Mouse (Mus musculus) neural tube, embryonic 12.5 days (tissue): ENCODE results near the gene Fbn1. TPM values are rescaled to one million over a fixed set of nuclear protein-coding genes. Genes with fewer than 3 reads are reported as not detected.

ENCODE experiments used
- ATAC-seq: fragments of 200-750 bp; cut with Nextera tagmentation; 2 replicates; pipeline ENCODE4 v1.8.0; 2017; ENCODE audit warnings: low read depth, mild to moderate bottlenecking, moderate TSS enrichment, moderate library complexity; ENCODE audit not compliant: low FRiP score
- H3K27ac ChIP-seq: fragments of 300-500 bp; sonication (generic); 2 replicates; pipeline ENCODE4 v1.5.1; 2016
- H3K27me3 ChIP-seq: fragments of 300-500 bp; sonication (generic); replicated peaks from 2 replicates; pipeline ENCODE4 v1.6.1; 2016; ENCODE audit warnings: mild to moderate bottlenecking
- H3K36me3 ChIP-seq: fragments of 300-500 bp; sonication (generic); 2 replicates; pipeline ENCODE4 v1.6.1; 2016; ENCODE audit warnings: mild to moderate bottlenecking
- H3K4me1 ChIP-seq: fragments of 300-500 bp; sonication (generic); 2 replicates; pipeline ENCODE4 v1.6.1; 2016
- H3K4me2 ChIP-seq: fragments of 300-500 bp; sonication (generic); replicated peaks from 2 replicates; pipeline ENCODE4 v1.6.1; 2016; ENCODE audit warnings: mild to moderate bottlenecking
- H3K4me3 ChIP-seq: fragments of 300-500 bp; sonication (generic); 2 replicates; pipeline ENCODE4 v1.5.1; 2016
- H3K9ac ChIP-seq: fragments of 300-500 bp; sonication (generic); 2 replicates; pipeline ENCODE4 v1.6.1; 2016; ENCODE audit warnings: mild to moderate bottlenecking
- H3K9me3 ChIP-seq: fragments of 300-500 bp; sonication (generic); 2 replicates; pipeline ENCODE4 v1.6.1; 2016; ENCODE audit warnings: mild to moderate bottlenecking
- WGBS: fragments of 180-500 bp; shearing (Covaris S2); methylation state at CpG from one replicate; pipeline ENCODE4 v1.1.7; 2016; 5-methylcytosine and 5-hydroxymethylcytosine counted together
- polyA plus RNA-seq: library from polyadenylated mRNA; unstranded; fragments of >200 nt; fragmentation: Nextera tagmentation; extraction: Ambion mirVana; gene quantifications from 2 replicates; pipeline ENCODE4 v1.2.1, GENCODE M21; 2016

The Fbn1 gene
- polyA plus RNA-seq, 1 experiment from 2014 or later: 6.8 TPM

- Histone ChIP-seq H3K4me2 (no peak overlapping the region), H3K36me3 (no peaks in the 10 kb centered on the region), H3K4me1 (no peaks in the 10 kb centered on the region), H3K4me3 (no peak overlapping the region), H3K27me3 (no peaks in the 10 kb centered on the region), H3K9me3 (no peaks in the 10 kb centered on the region), H3K9ac (no peak overlapping the region), H3K27ac (no peak overlapping the region)
- ATAC-seq: no peak
- WGBS: 87% methylated on average over 9 of the region's 9 CpGs
Observed at GRCm38 (mm10) chr2:125447274-125447898, 60.4 kb downstream of the Fbn1 start.

GRCm38 (mm10) chr2:125438381-125438780 lies 69.4 kb downstream of the Fbn1 start:
- no peak for ATAC-seq
- Histone ChIP-seq H3K36me3 (no peaks in the 10 kb centered on the region), H3K4me1 (no peaks in the 10 kb centered on the region), H3K9ac (no peak overlapping the region), H3K4me3 (no peak overlapping the region), H3K4me2 (no peak overlapping the region), H3K27ac (no peak overlapping the region), H3K9me3 (no peaks in the 10 kb centered on the region), H3K27me3 (no peaks in the 10 kb centered on the region)
- WGBS: 72% methylated on average over 8 of the region's 8 CpGs

- H3K27ac ChIP-seq: no peak overlapping the region
- H3K27me3 ChIP-seq: no peaks in the 10 kb centered on the region
- H3K36me3 ChIP-seq: no peaks in the 10 kb centered on the region
- H3K4me1 ChIP-seq: no peaks in the 10 kb centered on the region
- H3K9me3 ChIP-seq: no peaks in the 10 kb centered on the region
- H3K4me3 ChIP-seq: no peak overlapping the region
- WGBS: 69% methylated on average over 7 of the region's 7 CpGs
- no peak overlapping the region for H3K4me2 ChIP-seq
- ATAC-seq: no peak
- H3K9ac ChIP-seq: no peak overlapping the region
Observed at GRCm38 (mm10) chr2:125436240-125436639, 71.6 kb downstream of the Fbn1 start.

GRCm38 (mm10) chr2:125433524-125433923 lies 74.3 kb downstream of the Fbn1 start:
- Histone ChIP-seq H3K4me3 (no peak overlapping the region), H3K9me3 (no peaks in the 10 kb centered on the region), H3K4me1 (no peaks in the 10 kb centered on the region), H3K27ac (no peak overlapping the region), H3K9ac (no peak overlapping the region), H3K4me2 (no peak overlapping the region), H3K36me3 (no peaks in the 10 kb centered on the region), H3K27me3 (no peaks in the 10 kb centered on the region)
- 91% methylated on average over 6 of the region's 6 CpGs for WGBS
- ATAC-seq: no peak

- H3K27me3 ChIP-seq: no peaks in the 10 kb centered on the region
- H3K9me3 ChIP-seq: no peaks in the 10 kb centered on the region
- ATAC-seq: no peak
- no peak overlapping the region for H3K4me2 ChIP-seq
- 69% methylated on average over 6 of the region's 6 CpGs for WGBS
- H3K27ac ChIP-seq: no peak overlapping the region
- no peak overlapping the region for H3K4me3 ChIP-seq
- no peaks in the 10 kb centered on the region for H3K36me3 ChIP-seq
- H3K9ac ChIP-seq: no peak overlapping the region
- no peaks in the 10 kb centered on the region for H3K4me1 ChIP-seq
Observed at GRCm38 (mm10) chr2:125431491-125431890, 76.3 kb downstream of the Fbn1 start.

- ATAC-seq: no peak
- Histone ChIP-seq H3K4me3 (no peak overlapping the region), H3K9me3 (no peaks in the 10 kb centered on the region), H3K4me2 (no peak overlapping the region), H3K27ac (no peak overlapping the region), H3K4me1 (no peaks in the 10 kb centered on the region), H3K36me3 (no peaks in the 10 kb centered on the region), H3K9ac (no peak overlapping the region), H3K27me3 (no peaks in the 10 kb centered on the region)
- WGBS: 84% methylated on average over 10 of the region's 10 CpGs
Observed at GRCm38 (mm10) chr2:125428811-125429438, 78.9 kb downstream of the Fbn1 start.

- WGBS: 87% methylated on average over 9 of the region's 9 CpGs
- Histone ChIP-seq H3K9ac (no peak overlapping the region), H3K9me3 (no peaks in the 10 kb centered on the region), H3K36me3 (no peaks in the 10 kb centered on the region), H3K27me3 (no peaks in the 10 kb centered on the region), H3K4me3 (no peak overlapping the region), H3K4me1 (no peaks in the 10 kb centered on the region), H3K27ac (no peak overlapping the region), H3K4me2 (no peak overlapping the region)
- ATAC-seq: no peak
Observed at GRCm38 (mm10) chr2:125420604-125421003, 87.2 kb downstream of the Fbn1 start.

- no peak overlapping the region for H3K9ac ChIP-seq
- H3K4me1 ChIP-seq: no peaks in the 10 kb centered on the region
- no peaks in the 10 kb centered on the region for H3K9me3 ChIP-seq
- H3K36me3 ChIP-seq: no peaks in the 10 kb centered on the region
- no peak overlapping the region for H3K27ac ChIP-seq
- H3K4me2 ChIP-seq: no peak overlapping the region
- H3K4me3 ChIP-seq: no peak overlapping the region
- 81% methylated on average over 4 of the region's 4 CpGs for WGBS
- no peak for ATAC-seq
- no peaks in the 10 kb centered on the region for H3K27me3 ChIP-seq
Observed at GRCm38 (mm10) chr2:125419681-125420080, 88.1 kb downstream of the Fbn1 start.

GRCm38 (mm10) chr2:125418546-125418945 lies 89.2 kb downstream of the Fbn1 start:
- H3K4me3 ChIP-seq: no peak overlapping the region
- no peaks in the 10 kb centered on the region for H3K27me3 ChIP-seq
- no peaks in the 10 kb centered on the region for H3K4me1 ChIP-seq
- no peaks in the 10 kb centered on the region for H3K36me3 ChIP-seq
- H3K9me3 ChIP-seq: no peaks in the 10 kb centered on the region
- ATAC-seq: no peak
- WGBS: 85% methylated on average over 4 of the region's 4 CpGs
- H3K4me2 ChIP-seq: no peak overlapping the region
- H3K9ac ChIP-seq: no peak overlapping the region
- H3K27ac ChIP-seq: no peak overlapping the region

GRCm38 (mm10) chr2:125416541-125417245 lies 91.1 kb downstream of the Fbn1 start:
- WGBS: 87% methylated on average over 10 of the region's 10 CpGs
- Histone ChIP-seq H3K4me2 (no peak overlapping the region), H3K4me1 (no peaks in the 10 kb centered on the region), H3K27me3 (no peaks in the 10 kb centered on the region), H3K4me3 (no peak overlapping the region), H3K36me3 (no peaks in the 10 kb centered on the region), H3K27ac (no peak overlapping the region), H3K9ac (no peak overlapping the region), H3K9me3 (no peaks in the 10 kb centered on the region)
- ATAC-seq: no peak

- Histone ChIP-seq H3K9me3 (no peaks in the 10 kb centered on the region), H3K4me3 (no peak overlapping the region), H3K36me3 (no peaks in the 10 kb centered on the region), H3K4me1 (no peaks in the 10 kb centered on the region), H3K9ac (no peak overlapping the region), H3K27me3 (no peaks in the 10 kb centered on the region), H3K27ac (no peak overlapping the region), H3K4me2 (no peak overlapping the region)
- WGBS: 92% methylated on average over 15 of the region's 15 CpGs
- ATAC-seq: no peak
Observed at GRCm38 (mm10) chr2:125412351-125412750, 95.4 kb downstream of the Fbn1 start.

GRCm38 (mm10) chr2:125411777-125412176 lies 96.0 kb downstream of the Fbn1 start:
- H3K9me3 ChIP-seq: no peaks in the 10 kb centered on the region
- H3K27ac ChIP-seq: no peak overlapping the region
- no peak overlapping the region for H3K9ac ChIP-seq
- H3K4me2 ChIP-seq: no peak overlapping the region
- H3K27me3 ChIP-seq: no peaks in the 10 kb centered on the region
- no peak overlapping the region for H3K4me3 ChIP-seq
- ATAC-seq: no peak
- no peaks in the 10 kb centered on the region for H3K36me3 ChIP-seq
- no peaks in the 10 kb centered on the region for H3K4me1 ChIP-seq
- WGBS: 85% methylated on average over 3 of the region's 3 CpGs
